Mouse (Mus musculus) urinary bladder, postnatal 36 days (tissue): ENCODE results near the gene Habp2.
"Not testable (repeated sequence)": the region's sequence is repeated elsewhere in the genome, so short reads cannot be mapped to it uniquely, and the experiment has no call there.

Experiments
- DNase-seq, 2 experiments: peaks; one replicate each; pipeline ENCODE4 v3.0.0; 2022; ENCODE audit warnings: low spot score in 2 of 2, mixed read lengths in 1 of 2

Habp2 gene

GRCm38 (mm10) chr19:56296668-56297067, 9.7 kb downstream of the Habp2 start:
- no peak for DNase-seq

- no peak for DNase-seq
These were observed 10.3 kb downstream of the Habp2 start for GRCm38 (mm10) chr19:56297264-56297663.

GRCm38 (mm10) chr19:56300835-56301234, 13.9 kb downstream of the Habp2 start:
- no peak for DNase-seq

- DNase-seq, result no peak
These were observed 29.6 kb downstream of the Habp2 start for GRCm38 (mm10) chr19:56316531-56316930.

- no peak for DNase-seq
These were observed 32.3 kb downstream of the Habp2 start for GRCm38 (mm10) chr19:56319219-56319618.

GRCm38 (mm10) chr19:56319629-56320028, 32.7 kb downstream of the Habp2 start:
- DNase-seq, result no peak

- no peak for DNase-seq
These were observed 33.4 kb downstream of the Habp2 start for GRCm38 (mm10) chr19:56320186-56320860.

- DNase-seq, result no peak
These were observed 34.5 kb downstream of the Habp2 start for GRCm38 (mm10) chr19:56321303-56321920.

- DNase-seq, result no peak
These were observed 38.7 kb downstream of the Habp2 start for GRCm38 (mm10) chr19:56325676-56326075.

GRCm38 (mm10) chr19:56326243-56326855, 39.4 kb downstream of the Habp2 start:
- DNase-seq, result no peak

- no peak for DNase-seq
These were observed 49.4 kb downstream of the Habp2 start for GRCm38 (mm10) chr19:56336321-56336720.

- no peak for DNase-seq
These were observed 49.9 kb downstream of the Habp2 start for GRCm38 (mm10) chr19:56336826-56337225.

GRCm38 (mm10) chr19:56342006-56342405, 55.1 kb downstream of the Habp2 start:
- DNase-seq, result peak in 1 of 2 experiments; percentile 65

GRCm38 (mm10) chr19:56343869-56344563, 57.1 kb downstream of the Habp2 start:
- no peak for DNase-seq

- no peak for DNase-seq
These were observed 59.1 kb downstream of the Habp2 start for GRCm38 (mm10) chr19:56346016-56346415.

GRCm38 (mm10) chr19:56346750-56347149, 59.8 kb downstream of the Habp2 start:
- no peak for DNase-seq

GRCm38 (mm10) chr19:56349295-56349694, 62.4 kb downstream of the Habp2 start:
- no peak for DNase-seq

GRCm38 (mm10) chr19:56353689-56354088, 66.8 kb downstream of the Habp2 start:
- no peak for DNase-seq

GRCm38 (mm10) chr19:56355201-56355600, 68.3 kb downstream of the Habp2 start:
- no peak for DNase-seq

GRCm38 (mm10) chr19:56356480-56357373, 69.8 kb downstream of the Habp2 start:
- DNase-seq, result peak; percentile 50 to 63

GRCm38 (mm10) chr19:56357374-56357708, 70.4 kb downstream of the Habp2 start:
- DNase-seq, result not testable (repeated sequence)

- DNase-seq, result no peak
These were observed 72.0 kb downstream of the Habp2 start for GRCm38 (mm10) chr19:56358890-56359289.
